Mouse (Mus musculus) forebrain, embryonic 11.5 days (tissue): ENCODE measurements around the gene Lrrc4. TPM values are rescaled to one million over a fixed set of nuclear protein-coding genes. Genes with fewer than 3 reads are reported as not detected.

Experiments used
- ATAC-seq: fragments of 200-750 bp; cut with Nextera tagmentation; replicated peaks from 2 replicates; pipeline ENCODE4 v1.8.0; 2017; ENCODE audit warnings: moderate TSS enrichment; ENCODE audit not compliant: low FRiP score
- DNase-seq: peaks from one replicate; pipeline ENCODE4 v3.0.0-alpha.2; 2017; ENCODE audit warnings: low spot score
- H3K27ac ChIP-seq: fragments of 300-500 bp; sonication (generic); 2 replicates; pipeline ENCODE4 v1.5.1; 2014; ENCODE audit warnings: low read depth, low read length
- H3K27me3 ChIP-seq: fragments of 300-500 bp; sonication (generic); 2 replicates; pipeline ENCODE4 v1.6.1; 2014; ENCODE audit warnings: mild to moderate bottlenecking, low read length, mixed read lengths; ENCODE audit not compliant: control insufficient read depth, insufficient read depth
- H3K36me3 ChIP-seq: fragments of 300-500 bp; sonication (generic); 2 replicates; pipeline ENCODE4 v1.6.1; 2014; ENCODE audit warnings: mild to moderate bottlenecking, low read length, moderate library complexity, mixed read lengths; ENCODE audit not compliant: control insufficient read depth, insufficient read depth
- H3K4me1 ChIP-seq: fragments of 300-500 bp; sonication (generic); replicated peaks from 2 replicates; pipeline ENCODE4 v1.6.1; 2014; ENCODE audit warnings: low read length, mixed read lengths; ENCODE audit not compliant: control insufficient read depth, insufficient read depth
- H3K4me2 ChIP-seq: fragments of 300-500 bp; sonication (generic); 2 replicates; pipeline ENCODE4 v1.6.1; 2014; ENCODE audit warnings: low read depth, mild to moderate bottlenecking, low read length, moderate library complexity, mixed read lengths; ENCODE audit not compliant: severe bottlenecking
- H3K4me3 ChIP-seq: fragments of 300-500 bp; sonication (generic); 2 replicates; pipeline ENCODE4 v1.5.1; 2014; ENCODE audit warnings: low read depth, low read length
- H3K9ac ChIP-seq: fragments of 300-500 bp; sonication (generic); 2 replicates; pipeline ENCODE4 v1.6.1; 2014; ENCODE audit warnings: low read length
- H3K9me3 ChIP-seq: fragments of 300-500 bp; sonication (generic); 2 replicates; pipeline ENCODE4 v1.6.1; 2016; ENCODE audit warnings: low read length, mixed read lengths; ENCODE audit not compliant: control insufficient read depth
- whole genome bisulfite sequencing: fragments of 180-500 bp; shearing (Covaris S2); extraction: QIAGEN DNeasy Blood & Tissue Kit; methylation state at CpG from one replicate; pipeline ENCODE4 v1.1.7; 2014; 5-methylcytosine and 5-hydroxymethylcytosine counted together
- polyA plus RNA-seq: library from polyadenylated mRNA; unstranded; fragments of >200 nt; fragmentation: Nextera tagmentation; extraction: Ambion mirVana; gene quantifications from 2 replicates; pipeline ENCODE4 v1.2.1, GENCODE M21; 2014

Gene Lrrc4
- polyA plus RNA-seq, 1 experiment from 2014 or later: 3.6 TPM

GRCm38 (mm10) chr6:28872421-28872795 is 40.9 kb upstream of the Lrrc4 start:
- Histone ChIP-seq H3K9ac (no peak overlapping the region), H3K36me3 (no peaks in the 10 kb centered on the region), H3K4me3 (no peak overlapping the region), H3K4me2 (no peak overlapping the region), H3K4me1 (peaks cover 11% of the 10 kb centered on the region), H3K27me3 (no peaks in the 10 kb centered on the region), H3K27ac (no peak overlapping the region), H3K9me3 (no peaks in the 10 kb centered on the region)
- ATAC-seq (no peak), DNase-seq (no peak)
- WGBS: 96% methylated on average over 3 of the region's 3 CpGs

- ATAC-seq (no peak), DNase-seq (no peak)
- 88% methylated on average over 5 of the region's 5 CpGs for WGBS
- no peak overlapping the region for H3K4me2 ChIP-seq
- H3K4me3 ChIP-seq: no peak overlapping the region
- H3K9me3 ChIP-seq: no peaks in the 10 kb centered on the region
- no peaks in the 10 kb centered on the region for H3K36me3 ChIP-seq
- H3K27ac ChIP-seq: no peak overlapping the region
- H3K9ac ChIP-seq: no peak overlapping the region
- H3K27me3 ChIP-seq: no peaks in the 10 kb centered on the region
- H3K4me1 ChIP-seq: peaks cover 9% of the 10 kb centered on the region
Observed at GRCm38 (mm10) chr6:28871725-28872420, 40.3 kb upstream of the Lrrc4 start.

GRCm38 (mm10) chr6:28867516-28868251 is 36.1 kb upstream of the Lrrc4 start:
- Histone ChIP-seq H3K9me3 (no peaks in the 10 kb centered on the region), H3K4me2 (no peak overlapping the region), H3K9ac (no peak overlapping the region), H3K27ac (no peak overlapping the region), H3K27me3 (no peaks in the 10 kb centered on the region), H3K36me3 (no peaks in the 10 kb centered on the region), H3K4me3 (no peak overlapping the region), H3K4me1 (peaks cover 6% of the 10 kb centered on the region; the same call in 1 of the 2 replicates)
- ATAC-seq: no peak
- WGBS: 87% methylated on average over 2 of the region's 2 CpGs
- DNase-seq: no peak

- no peaks in the 10 kb centered on the region for H3K9me3 ChIP-seq
- H3K27me3 ChIP-seq: no peaks in the 10 kb centered on the region
- ATAC-seq (no peak), DNase-seq (no peak)
- WGBS: 93% methylated on average over 3 of the region's 3 CpGs
- no peaks in the 10 kb centered on the region for H3K36me3 ChIP-seq
- H3K4me3 ChIP-seq: no peak overlapping the region
- no peak overlapping the region for H3K9ac ChIP-seq
- H3K4me2 ChIP-seq: no peak overlapping the region
- H3K4me1 ChIP-seq: peaks cover 6% of the 10 kb centered on the region; the same call in 1 of the 2 replicates
- no peak overlapping the region for H3K27ac ChIP-seq
Observed at GRCm38 (mm10) chr6:28866206-28866605, 34.7 kb upstream of the Lrrc4 start.

GRCm38 (mm10) chr6:28865112-28865511 is 33.6 kb upstream of the Lrrc4 start:
- Histone ChIP-seq H3K4me3 (no peak overlapping the region), H3K36me3 (no peaks in the 10 kb centered on the region), H3K4me2 (no peak overlapping the region), H3K4me1 (peaks cover 6% of the 10 kb centered on the region; the same call in 1 of the 2 replicates), H3K27ac (no peak overlapping the region), H3K27me3 (no peaks in the 10 kb centered on the region), H3K9ac (no peak overlapping the region), H3K9me3 (no peaks in the 10 kb centered on the region)
- DNase-seq (no peak), ATAC-seq (peak; percentile 23)
- WGBS: 69% methylated on average over 10 of the region's 10 CpGs

GRCm38 (mm10) chr6:28864684-28865083 is 33.1 kb upstream of the Lrrc4 start:
- no peak; the same call in 1 of the 2 replicates for ATAC-seq
- Histone ChIP-seq H3K9ac (peak overlapping the region; percentile 3; the same call in 1 of the 2 replicates), H3K4me2 (no peak overlapping the region), H3K4me1 (peaks cover 6% of the 10 kb centered on the region; the same call in 1 of the 2 replicates), H3K27me3 (no peaks in the 10 kb centered on the region), H3K36me3 (no peaks in the 10 kb centered on the region), H3K27ac (no peak overlapping the region), H3K4me3 (no peak overlapping the region), H3K9me3 (no peaks in the 10 kb centered on the region)
- 45% methylated on average over 5 of the region's 5 CpGs for WGBS
- no peak for DNase-seq

- WGBS: 86% methylated on average over 8 of the region's 8 CpGs
- Histone ChIP-seq H3K27ac (no peak overlapping the region), H3K36me3 (no peaks in the 10 kb centered on the region), H3K4me1 (peaks cover 6% of the 10 kb centered on the region; the same call in 1 of the 2 replicates), H3K9ac (no peak overlapping the region), H3K27me3 (no peaks in the 10 kb centered on the region), H3K4me3 (no peak overlapping the region), H3K9me3 (no peaks in the 10 kb centered on the region), H3K4me2 (no peak overlapping the region)
- ATAC-seq (no peak), DNase-seq (no peak)
Observed at GRCm38 (mm10) chr6:28862304-28862703, 30.8 kb upstream of the Lrrc4 start.

GRCm38 (mm10) chr6:28860922-28861321 is 29.4 kb upstream of the Lrrc4 start:
- H3K9ac ChIP-seq: no peak overlapping the region
- no peak for DNase-seq
- H3K4me2 ChIP-seq: no peak overlapping the region
- H3K4me3 ChIP-seq: no peak overlapping the region
- WGBS: 22% methylated on average over 2 of the region's 2 CpGs
- peaks cover 6% of the 10 kb centered on the region; the same call in 1 of the 2 replicates for H3K4me1 ChIP-seq
- H3K36me3 ChIP-seq: no peaks in the 10 kb centered on the region
- no peak overlapping the region for H3K27ac ChIP-seq
- H3K27me3 ChIP-seq: no peaks in the 10 kb centered on the region
- no peaks in the 10 kb centered on the region for H3K9me3 ChIP-seq
- ATAC-seq: peak; percentile 50; the same call in 1 of the 2 replicates
